Mouse (Mus musculus): ENCODE measurements at regions not wholly inside any gene's neighbourhood (a gene's known extent, or its start where the extent isn't known, plus 50 kb on each side); places are given as distances from the start of the nearest gene placed in this dataset.

GRCm38 (mm10) chr9:62220451-62220850, 61.6 kb downstream of the Spesp1 start:
- DNase-seq: no peak

GRCm38 (mm10) chr9:62215151-62215859, 66.7 kb downstream of the Spesp1 start:
- DNase-seq: no peak

- no peak for DNase-seq
These were observed 67.5 kb downstream of the Spesp1 start for GRCm38 (mm10) chr9:62214546-62214945.

- no peak for DNase-seq
These were observed 69.4 kb downstream of the Spesp1 start for GRCm38 (mm10) chr9:62212615-62213014.

- DNase-seq: no peak
These were observed 71.2 kb downstream of the Spesp1 start for GRCm38 (mm10) chr9:62210815-62211214.

GRCm38 (mm10) chr9:62208436-62208835, 73.6 kb downstream of the Spesp1 start:
- no peak for DNase-seq

- DNase-seq: no peak
These were observed 76.7 kb downstream of the Spesp1 start for GRCm38 (mm10) chr9:62205264-62205663.

- no peak for DNase-seq
These were observed 78.5 kb downstream of the Spesp1 start for GRCm38 (mm10) chr9:62203556-62203955.

- no peak for DNase-seq
These were observed 79.7 kb downstream of the Spesp1 start for GRCm38 (mm10) chr9:62202331-62202730.

GRCm38 (mm10) chr9:62197486-62197885, 75.0 kb upstream of the Glce start:
- DNase-seq: no peak

- DNase-seq: peak; percentile 25
These were observed 70.0 kb upstream of the Glce start for GRCm38 (mm10) chr9:62192424-62192892.

- DNase-seq: no peak
These were observed 68.0 kb upstream of the Glce start for GRCm38 (mm10) chr9:62190474-62190873.

- no peak for DNase-seq
These were observed 66.4 kb upstream of the Glce start for GRCm38 (mm10) chr9:62188835-62189234.

GRCm38 (mm10) chr9:62188379-62188778, 65.9 kb upstream of the Glce start:
- no peak for DNase-seq

GRCm38 (mm10) chr9:62186886-62187285, 64.4 kb upstream of the Glce start:
- DNase-seq: no peak

GRCm38 (mm10) chr9:62185516-62186280, 63.2 kb upstream of the Glce start:
- no peak for DNase-seq

- DNase-seq: peak; percentile 53
These were observed 58.9 kb upstream of the Glce start for GRCm38 (mm10) chr9:62181182-62181830.

- peak; percentile 64 for DNase-seq
These were observed 58.2 kb upstream of the Glce start for GRCm38 (mm10) chr9:62180456-62181181.

GRCm38 (mm10) chr9:62174651-62175050, 52.2 kb upstream of the Glce start:
- no peak for DNase-seq

Measured in embryo, embryonic 11 days (tissue).